Mouse (Mus musculus) ES-Bruce4 (cell line): ENCODE results near the gene Nol10.

Experiments used
- CTCF ChIP-seq: IDR thresholded peaks from one replicate; pipeline ENCODE4 v1.8.1; 2011; ENCODE audit warnings: low read depth, low read length
- POLR2A ChIP-seq: IDR thresholded peaks from one replicate; pipeline ENCODE4 v1.8.1; 2011; ENCODE audit warnings: low read length; ENCODE audit not compliant: insufficient read depth

DNA sequence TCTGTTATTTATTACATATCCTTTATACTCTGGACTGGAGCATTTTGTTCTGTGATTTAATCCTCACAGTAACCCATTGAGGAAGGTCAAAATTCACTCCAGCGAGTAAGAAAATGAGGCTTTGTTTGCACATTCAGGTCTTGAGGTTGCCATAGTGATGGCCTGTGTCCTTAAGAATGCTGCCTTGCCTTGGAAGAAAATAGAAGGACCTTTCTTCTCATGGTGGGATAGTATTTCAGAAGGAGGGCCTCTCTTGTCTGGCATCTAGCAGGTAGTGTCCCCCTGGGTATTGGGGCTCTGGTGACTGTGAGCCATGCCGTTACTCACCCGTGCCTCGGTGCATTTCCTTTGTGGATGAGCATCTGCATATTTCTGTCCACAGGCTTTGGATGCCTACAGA lies 12.4 kb downstream of the Nol10 start:
- TF ChIP-seq CTCF (no peak), POLR2A (no peak)
